Mouse (Mus musculus) thymus, postnatal 14 days (tissue): ENCODE measurements at regions not wholly inside any gene's neighbourhood (a gene's known extent, or its start where the extent isn't known, plus 50 kb on each side); places are given as distances from the start of the nearest gene placed in this dataset.

ENCODE experiments used
- DNase-seq: peaks from one replicate; pipeline ENCODE4 v3.0.0; 2021

GRCm38 (mm10) chr14:78225677-78226076 lies 82.2 kb downstream of the Tnfsf11 start:
- no peak for DNase-seq

GRCm38 (mm10) chr14:78216229-78216963 lies 91.4 kb downstream of the Tnfsf11 start:
- DNase-seq = no peak

- DNase-seq = no peak
Observed at GRCm38 (mm10) chr14:78215491-78215890, 92.4 kb downstream of the Tnfsf11 start.

GRCm38 (mm10) chr14:78204566-78204863 lies 103.3 kb downstream of the Tnfsf11 start:
- no peak for DNase-seq

GRCm38 (mm10) chr14:78203726-78204565 lies 103.9 kb downstream of the Tnfsf11 start:
- DNase-seq = peak; percentile 6

- no peak for DNase-seq
Observed at GRCm38 (mm10) chr14:78202781-78203180, 105.1 kb downstream of the Tnfsf11 start.

- DNase-seq = no peak
Observed at GRCm38 (mm10) chr14:78197483-78197882, 108.7 kb upstream of the Fam216b start.

- no peak for DNase-seq
Observed at GRCm38 (mm10) chr14:78179576-78179975, 90.8 kb upstream of the Fam216b start.

GRCm38 (mm10) chr14:78173451-78173850 lies 84.6 kb upstream of the Fam216b start:
- DNase-seq = no peak

GRCm38 (mm10) chr14:78172956-78173355 lies 84.1 kb upstream of the Fam216b start:
- no peak for DNase-seq

GRCm38 (mm10) chr14:78160819-78161218 lies 72.0 kb upstream of the Fam216b start:
- DNase-seq = no peak

- DNase-seq = no peak
Observed at GRCm38 (mm10) chr14:78159567-78159966, 70.8 kb upstream of the Fam216b start.

GRCm38 (mm10) chr14:78157660-78158059 lies 68.9 kb upstream of the Fam216b start:
- DNase-seq = no peak

GRCm38 (mm10) chr14:78148851-78149250 lies 60.0 kb upstream of the Fam216b start:
- no peak for DNase-seq

GRCm38 (mm10) chr14:78143751-78144150 lies 54.9 kb upstream of the Fam216b start:
- DNase-seq = no peak
